Mouse (Mus musculus): Measurements from ENCODE around the gene Dctn1. TPM values are rescaled to one million over a fixed set of nuclear protein-coding genes. Genes with fewer than 3 reads are reported as not detected.

The Dctn1 gene
- polyA plus RNA-seq, 2 experiments = 21.1 to 22.5 TPM

- H3K4me1 ChIP-seq (replicated peaks; ENCODE audit: control insufficient read depth in 2 of 2, insufficient read depth in 2 of 2, low read length in 1 of 2) = peaks cover 20 to 30% of the 10 kb centered on the region in 2 experiments
- H3K36me3 ChIP-seq (replicated peaks; ENCODE audit: control insufficient read depth, insufficient read depth, low read depth) = no peaks in the 10 kb centered on the region
- TF ChIP-seq CTCF (IDR thresholded peaks at IDR 0.05; ENCODE audit: low read depth) (no peak), EP300 (IDR thresholded peaks at IDR 0.05; ENCODE audit: low read depth) (no peak)
- no peak overlapping the region for H3K9ac ChIP-seq (replicated peaks)
- H3K9me3 ChIP-seq (ENCODE audit: control insufficient read depth, low read length) = no peaks in the 10 kb centered on the region
- no peak for ATAC-seq (ENCODE audit: insufficient read depth)
- H3K27ac ChIP-seq = no peak overlapping the region
- WGBS (ENCODE audit: insufficient replicate concordance) = 90% methylated on average over 5 of the region's 5 CpGs
- H3K4me2 ChIP-seq (ENCODE audit: low read depth) = peak overlapping the region; percentile 96
- DNase-seq (ENCODE audit: low read depth in 3 of 3, low spot score in 3 of 3) = no peak
- H3K4me3 ChIP-seq (ENCODE audit: insufficient read depth in 1 of 2, low read depth in 2 of 2, low read length in 2 of 2) = no peak overlapping the region; a peak in 1 of 4 replicates
- H3K27me3 ChIP-seq (ENCODE audit: control insufficient read depth, insufficient read depth, low read length) = no peaks in the 10 kb centered on the region
Observed at GRCm38 (mm10) chr6:83122961-83123360, 42.8 kb upstream of the Dctn1 start.

GRCm38 (mm10) chr6:83124851-83125312 is 40.8 kb upstream of the Dctn1 start:
- peaks cover 19 to 28% of the 10 kb centered on the region in 2 experiments for H3K4me1 ChIP-seq (replicated peaks; ENCODE audit: control insufficient read depth in 2 of 2, insufficient read depth in 2 of 2, low read length in 1 of 2)
- H3K27me3 ChIP-seq (ENCODE audit: control insufficient read depth, insufficient read depth, low read length) = no peaks in the 10 kb centered on the region
- H3K9me3 ChIP-seq (ENCODE audit: control insufficient read depth, low read length) = no peaks in the 10 kb centered on the region
- peak; percentile 91 to 93 (median 92) for DNase-seq (ENCODE audit: low read depth in 3 of 3, low spot score in 3 of 3)
- H3K36me3 ChIP-seq (replicated peaks; ENCODE audit: control insufficient read depth, insufficient read depth, low read depth) = no peaks in the 10 kb centered on the region
- under 1% methylated on average over 30 of the region's 30 CpGs for WGBS (ENCODE audit: insufficient replicate concordance)
- no peak for TF ChIP-seq CTCF (IDR thresholded peaks at IDR 0.05; ENCODE audit: low read depth)
- peak; percentile 47; the same call in 1 of the 2 replicates for TF ChIP-seq EP300 (IDR thresholded peaks at IDR 0.05; ENCODE audit: low read depth)
- H3K27ac ChIP-seq = peak overlapping the region; percentile 81
- peak overlapping the region; percentile 87 for H3K4me2 ChIP-seq (ENCODE audit: low read depth)
- H3K9ac ChIP-seq (replicated peaks) = peak overlapping the region; percentile 95
- ATAC-seq (ENCODE audit: insufficient read depth) = peak; percentile 7; the same call in 1 of the 2 replicates
- H3K4me3 ChIP-seq (ENCODE audit: insufficient read depth in 1 of 2, low read depth in 2 of 2, low read length in 2 of 2) = peak overlapping the region; percentile 93

GRCm38 (mm10) chr6:83125331-83125730 is 40.4 kb upstream of the Dctn1 start, which contains the start of gene Ino80b:
Ino80b (minus strand) TSS chr6:83125431.
- Histone ChIP-seq H3K9ac (replicated peaks) (peak within 1 kb of the TSS; percentile 95), H3K4me3 (ENCODE audit: insufficient read depth in 1 of 2, low read depth in 2 of 2, low read length in 2 of 2) (peak within 1 kb of the TSS; percentile 93), H3K4me1 (replicated peaks; ENCODE audit: control insufficient read depth in 2 of 2, insufficient read depth in 2 of 2, low read length in 1 of 2) (peaks cover 15 to 25% of the 10 kb centered on the region in 2 experiments), H3K27me3 (ENCODE audit: control insufficient read depth, insufficient read depth, low read length) (no peaks in the 10 kb centered on the region), H3K27ac (peak within 1 kb of the TSS; percentile 81), H3K36me3 (replicated peaks; ENCODE audit: control insufficient read depth, insufficient read depth, low read depth) (no peaks in the 10 kb centered on the region), H3K9me3 (ENCODE audit: control insufficient read depth, low read length) (no peaks in the 10 kb centered on the region), H3K4me2 (ENCODE audit: low read depth) (peak within 1 kb of the TSS; percentile 87)
- DNase-seq (ENCODE audit: low read depth in 3 of 3, low spot score in 3 of 3) (no peak), ATAC-seq (ENCODE audit: insufficient read depth) (no peak)
- no peak for TF ChIP-seq EP300 (IDR thresholded peaks at IDR 0.05; ENCODE audit: low read depth)
- no peak for TF ChIP-seq CTCF (IDR thresholded peaks at IDR 0.05; ENCODE audit: low read depth)
- WGBS (ENCODE audit: insufficient replicate concordance) = 23% methylated on average over 5 of the region's 5 CpGs

- ATAC-seq (ENCODE audit: insufficient read depth) (no peak), DNase-seq (ENCODE audit: low read depth in 3 of 3, low spot score in 3 of 3) (no peak)
- H3K9ac ChIP-seq (replicated peaks) = no peak overlapping the region
- H3K27ac ChIP-seq = no peak overlapping the region
- peaks cover 13 to 21% of the 10 kb centered on the region in 2 experiments for H3K4me1 ChIP-seq (replicated peaks; ENCODE audit: control insufficient read depth in 2 of 2, insufficient read depth in 2 of 2, low read length in 1 of 2)
- H3K4me3 ChIP-seq (ENCODE audit: insufficient read depth in 1 of 2, low read depth in 2 of 2, low read length in 2 of 2) = no peak overlapping the region
- 71% methylated on average over 5 of the region's 5 CpGs for WGBS (ENCODE audit: insufficient replicate concordance)
- no peaks in the 10 kb centered on the region for H3K36me3 ChIP-seq (replicated peaks; ENCODE audit: control insufficient read depth, insufficient read depth, low read depth)
- peak; percentile 69 for TF ChIP-seq CTCF (IDR thresholded peaks at IDR 0.05; ENCODE audit: low read depth)
- TF ChIP-seq EP300 (IDR thresholded peaks at IDR 0.05; ENCODE audit: low read depth) = no peak
- no peak overlapping the region for H3K4me2 ChIP-seq (ENCODE audit: low read depth)
- H3K27me3 ChIP-seq (ENCODE audit: control insufficient read depth, insufficient read depth, low read length) = no peaks in the 10 kb centered on the region
- no peaks in the 10 kb centered on the region for H3K9me3 ChIP-seq (ENCODE audit: control insufficient read depth, low read length)
Observed at GRCm38 (mm10) chr6:83127419-83127818, 38.3 kb upstream of the Dctn1 start.

- no peak for DNase-seq (ENCODE audit: low read depth in 3 of 3, low spot score in 3 of 3)
- 42% methylated on average over 6 of the region's 6 CpGs for WGBS (ENCODE audit: insufficient replicate concordance)
Observed at GRCm38 (mm10) chr6:83131469-83132034, 34.2 kb upstream of the Dctn1 start.

More at GRCm38 (mm10) chr6:83131469-83132034, 34.2 kb upstream of the Dctn1 start:
- H3K27me3 ChIP-seq (ENCODE audit: control insufficient read depth, insufficient read depth, low read length) = peaks cover 16% of the 10 kb centered on the region
- peak overlapping the region; percentile 13; the same call in 1 of the 2 replicates for H3K4me2 ChIP-seq (ENCODE audit: low read depth)
- no peak overlapping the region for H3K9ac ChIP-seq (replicated peaks)
- H3K9me3 ChIP-seq (ENCODE audit: control insufficient read depth, low read length) = no peaks in the 10 kb centered on the region
- TF ChIP-seq EP300 (IDR thresholded peaks at IDR 0.05; ENCODE audit: low read depth) (no peak), CTCF (IDR thresholded peaks at IDR 0.05; ENCODE audit: low read depth) (no peak)
- peak; percentile 68 for ATAC-seq (ENCODE audit: insufficient read depth)
- no peak overlapping the region for H3K4me3 ChIP-seq (ENCODE audit: insufficient read depth in 1 of 2, low read depth in 2 of 2, low read length in 2 of 2)
- peaks cover 4 to 7% of the 10 kb centered on the region in 2 experiments; a peak in 3 of 4 replicates for H3K4me1 ChIP-seq (replicated peaks; ENCODE audit: control insufficient read depth in 2 of 2, insufficient read depth in 2 of 2, low read length in 1 of 2)
- H3K27ac ChIP-seq = peak overlapping the region; percentile 47
- H3K36me3 ChIP-seq (replicated peaks; ENCODE audit: control insufficient read depth, insufficient read depth, low read depth) = no peaks in the 10 kb centered on the region

All from liver, embryonic 14.5 days (tissue).